Mouse (Mus musculus) kidney, postnatal 36 days (tissue): Measurements from ENCODE around the gene Tmem11.

Experiments
- DNase-seq, 2 experiments: peaks; one replicate each; pipeline ENCODE4 v3.0.0; 2021 to 2022; ENCODE audit warnings: mixed read lengths in 2 of 2

Tmem11 gene

GRCm38 (mm10) chr11:60826700-60827099 is 52.4 kb downstream of the Tmem11 start:
- no peak for DNase-seq

GRCm38 (mm10) chr11:60825191-60825590 is 53.9 kb downstream of the Tmem11 start:
- DNase-seq: peak; percentile 51 to 82

GRCm38 (mm10) chr11:60823771-60824170 is 55.3 kb downstream of the Tmem11 start:
- DNase-seq: no peak

GRCm38 (mm10) chr11:60816398-60816797 is 62.7 kb downstream of the Tmem11 start:
- DNase-seq: peak; percentile 24 to 49
